Mouse (Mus musculus): Measurements from ENCODE around the gene Zfp280d.

DNA sequence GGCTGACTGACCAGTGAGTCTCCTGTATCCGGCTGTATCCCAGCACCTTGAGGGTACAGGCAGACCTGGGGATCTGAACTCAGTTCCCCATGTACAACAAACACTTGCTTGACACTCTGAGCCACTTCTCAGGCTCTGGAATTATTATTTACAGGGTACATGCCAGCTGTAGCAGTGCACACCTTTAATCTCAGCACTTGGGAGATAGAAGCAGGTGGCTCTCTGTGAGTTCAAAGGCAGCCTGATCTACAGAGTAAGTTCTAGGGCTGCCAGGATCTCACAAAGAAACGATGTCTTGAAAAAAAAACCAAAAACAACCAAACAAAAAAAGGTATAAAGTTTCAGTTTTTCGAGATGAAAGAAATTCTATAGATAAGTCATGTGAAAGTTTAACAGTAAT is 101.0 kb downstream of the Zfp280d start:
- TF ChIP-seq GATA1 (IDR thresholded peaks at IDR 0.05; ENCODE audit: low read length), result no peak
- no peak for TF ChIP-seq TAL1 (IDR thresholded peaks at IDR 0.05; ENCODE audit: low read length)
